Mouse (Mus musculus) limb, embryonic 12.5 days (tissue): ENCODE measurements around the gene Pxdn. TPM values are rescaled to one million over a fixed set of nuclear protein-coding genes. Genes with fewer than 3 reads are reported as not detected.

Source experiments
- ATAC-seq: fragments of 200-750 bp; cut with Nextera tagmentation; 2 replicates; pipeline ENCODE4 v1.8.0; 2017; ENCODE audit warnings: low read depth, moderate TSS enrichment; ENCODE audit not compliant: insufficient number of reproducible peaks, insufficient read depth, low FRiP score, low TSS enrichment
- H3K27ac ChIP-seq: fragments of 300-500 bp; sonication (generic); 2 replicates; pipeline ENCODE4 v1.5.1; 2016; ENCODE audit warnings: mild to moderate bottlenecking, moderate library complexity
- H3K27me3 ChIP-seq: fragments of 300-500 bp; sonication (generic); 2 replicates; pipeline ENCODE4 v1.6.1; 2016; ENCODE audit warnings: mild to moderate bottlenecking, moderate library complexity
- H3K36me3 ChIP-seq: fragments of 300-500 bp; sonication (generic); 2 replicates; pipeline ENCODE4 v1.6.1; 2016; ENCODE audit warnings: mild to moderate bottlenecking, moderate library complexity
- H3K4me1 ChIP-seq: fragments of 300-500 bp; sonication (generic); replicated peaks from 2 replicates; pipeline ENCODE4 v1.6.1; 2016
- H3K4me2 ChIP-seq: fragments of 300-500 bp; sonication (generic); 2 replicates; pipeline ENCODE4 v1.6.1; 2016; ENCODE audit warnings: mild to moderate bottlenecking, moderate library complexity
- H3K4me3 ChIP-seq: fragments of 300-500 bp; sonication (generic); replicated peaks from 2 replicates; pipeline ENCODE4 v1.5.1; 2016; ENCODE audit warnings: mild to moderate bottlenecking
- H3K9ac ChIP-seq: fragments of 300-500 bp; sonication (generic); replicated peaks from 2 replicates; pipeline ENCODE4 v1.6.1; 2016; ENCODE audit warnings: mild to moderate bottlenecking, moderate library complexity
- H3K9me3 ChIP-seq: fragments of 300-500 bp; sonication (generic); 2 replicates; pipeline ENCODE4 v1.6.1; 2016; ENCODE audit warnings: mild to moderate bottlenecking, moderate library complexity
- WGBS: fragments of 180-500 bp; shearing (Covaris S2); methylation state at CpG from one replicate; pipeline ENCODE4 v1.1.7; 2016; 5-methylcytosine and 5-hydroxymethylcytosine counted together
- polyA plus RNA-seq: library from polyadenylated mRNA; unstranded; fragments of >200 nt; fragmentation: Nextera tagmentation; extraction: Ambion mirVana; gene quantifications from 2 replicates; pipeline ENCODE4 v1.2.1, GENCODE M21; 2016

The Pxdn gene
- polyA plus RNA-seq, 1 experiment from 2014 or later, result 147 TPM

DNA sequence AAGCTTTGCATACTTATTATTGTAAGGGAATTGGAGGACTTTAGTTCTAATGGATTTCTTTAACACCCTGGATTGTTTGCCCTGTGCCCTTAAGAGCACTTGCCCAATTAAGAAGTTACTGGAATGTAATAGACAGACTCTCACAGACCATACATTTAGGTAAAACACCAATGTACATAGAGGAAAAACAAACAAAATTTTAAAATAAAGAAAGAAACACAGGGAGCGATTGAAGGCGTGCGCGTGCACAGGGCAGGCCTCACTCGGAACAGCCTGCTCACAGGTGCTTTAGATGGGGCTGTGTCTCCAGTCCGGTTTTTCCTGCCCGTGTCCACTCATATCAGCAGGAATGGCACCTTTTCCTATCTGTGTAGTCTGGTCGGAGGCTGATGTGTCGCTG, 45.8 kb downstream of the Pxdn start:
- Histone ChIP-seq H3K36me3 (peaks cover 99% of the 10 kb centered on the region), H3K4me2 (no peak overlapping the region), H3K9ac (no peak overlapping the region), H3K4me3 (no peak overlapping the region), H3K4me1 (peaks cover 9% of the 10 kb centered on the region; the same call in 1 of the 2 replicates), H3K9me3 (no peaks in the 10 kb centered on the region), H3K27ac (no peak overlapping the region), H3K27me3 (no peaks in the 10 kb centered on the region)
- ATAC-seq, result no peak
- 96% methylated on average over 9 of the region's 9 CpGs for WGBS

DNA sequence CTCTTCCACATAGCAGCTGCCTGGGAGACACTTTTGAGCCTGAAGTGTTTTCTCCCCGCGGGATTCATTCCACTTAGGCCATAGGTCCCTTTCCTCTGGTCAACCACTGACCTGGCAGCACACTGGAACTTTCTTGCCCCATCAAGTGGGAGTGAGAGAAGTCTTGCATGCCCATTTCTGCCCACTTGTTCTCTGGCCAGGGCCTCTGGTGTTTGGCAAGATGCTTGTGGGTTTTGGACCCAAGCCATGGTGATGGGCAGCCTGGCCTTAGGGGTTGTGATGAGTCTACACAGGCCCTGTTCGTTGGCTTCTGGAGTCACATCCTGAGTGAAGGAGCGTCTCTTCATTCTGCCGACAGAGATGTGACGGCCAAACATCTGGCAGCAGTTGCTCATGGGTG, 47.7 kb downstream of the Pxdn start:
- no peak for ATAC-seq
- 83% methylated on average over 6 of the region's 6 CpGs for WGBS
- H3K27me3 ChIP-seq, result no peaks in the 10 kb centered on the region
- no peak overlapping the region for H3K4me2 ChIP-seq
- H3K4me1 ChIP-seq, result peaks cover 7% of the 10 kb centered on the region; the same call in 1 of the 2 replicates
- H3K4me3 ChIP-seq, result no peak overlapping the region
- no peaks in the 10 kb centered on the region for H3K9me3 ChIP-seq
- peaks cover 96% of the 10 kb centered on the region for H3K36me3 ChIP-seq
- H3K9ac ChIP-seq, result no peak overlapping the region
- H3K27ac ChIP-seq, result no peak overlapping the region

DNA sequence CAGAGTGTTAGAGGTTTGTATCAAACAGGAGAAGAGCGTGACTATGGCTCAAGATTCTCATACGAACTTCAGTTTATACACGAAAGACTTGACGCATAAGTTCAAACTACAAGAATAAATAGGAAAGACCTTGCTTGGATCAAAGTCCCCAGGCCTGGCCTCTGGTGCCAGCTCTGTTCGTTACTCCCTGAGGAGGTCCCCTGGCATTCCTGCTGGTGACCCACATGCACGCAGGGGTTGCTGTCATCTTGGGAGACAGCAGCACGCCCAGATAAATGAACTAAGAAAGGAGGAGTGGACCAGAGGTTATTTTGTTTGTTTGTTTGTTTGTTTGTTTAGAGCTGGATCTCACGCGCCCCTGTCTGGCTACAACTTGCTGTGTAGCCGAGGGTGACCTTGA, 48.8 kb downstream of the Pxdn start:
- Histone ChIP-seq H3K4me2 (no peak overlapping the region), H3K36me3 (peaks cover 96% of the 10 kb centered on the region), H3K27me3 (no peaks in the 10 kb centered on the region), H3K27ac (no peak overlapping the region), H3K4me3 (no peak overlapping the region), H3K4me1 (peaks cover 6% of the 10 kb centered on the region; the same call in 1 of the 2 replicates), H3K9me3 (no peaks in the 10 kb centered on the region), H3K9ac (no peak overlapping the region)
- no peak for ATAC-seq
- WGBS, result 91% methylated on average over 10 of the region's 10 CpGs

DNA sequence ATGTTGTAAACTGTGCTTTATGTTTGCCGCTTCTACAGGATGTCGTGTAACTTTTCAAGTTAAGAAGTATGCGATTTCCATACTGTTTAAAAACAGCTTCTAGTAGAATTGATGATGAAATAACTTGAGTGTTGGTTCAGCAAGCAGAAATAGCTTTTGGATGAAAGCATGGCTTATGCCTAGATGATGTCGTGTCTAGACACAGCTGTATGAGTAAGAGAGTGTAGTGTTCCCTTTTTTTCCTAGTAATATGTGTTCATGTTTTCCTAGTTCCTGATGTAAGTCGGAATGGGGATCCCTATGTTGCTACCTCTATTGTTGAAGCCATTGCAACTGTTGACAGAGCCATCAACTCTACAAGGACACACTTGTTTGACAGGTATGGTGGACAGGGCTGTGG, 61.5 kb downstream of the Pxdn start:
- Histone ChIP-seq H3K4me3 (no peak overlapping the region), H3K4me1 (no peaks in the 10 kb centered on the region), H3K27me3 (no peaks in the 10 kb centered on the region), H3K27ac (no peak overlapping the region), H3K9ac (no peak overlapping the region), H3K4me2 (no peak overlapping the region), H3K36me3 (peaks cover 98% of the 10 kb centered on the region), H3K9me3 (no peaks in the 10 kb centered on the region)
- WGBS, result 90% methylated on average over 5 of the region's 5 CpGs
- no peak for ATAC-seq

GRCm38 (mm10) chr12:30001951-30002350, 64.5 kb downstream of the Pxdn start:
- Histone ChIP-seq H3K4me3 (no peak overlapping the region), H3K9me3 (no peaks in the 10 kb centered on the region), H3K36me3 (peaks cover 94% of the 10 kb centered on the region), H3K27me3 (no peaks in the 10 kb centered on the region), H3K4me2 (no peak overlapping the region), H3K4me1 (no peaks in the 10 kb centered on the region), H3K9ac (no peak overlapping the region), H3K27ac (no peak overlapping the region)
- no peak for ATAC-seq
- 96% methylated on average over 16 of the region's 16 CpGs for WGBS

DNA sequence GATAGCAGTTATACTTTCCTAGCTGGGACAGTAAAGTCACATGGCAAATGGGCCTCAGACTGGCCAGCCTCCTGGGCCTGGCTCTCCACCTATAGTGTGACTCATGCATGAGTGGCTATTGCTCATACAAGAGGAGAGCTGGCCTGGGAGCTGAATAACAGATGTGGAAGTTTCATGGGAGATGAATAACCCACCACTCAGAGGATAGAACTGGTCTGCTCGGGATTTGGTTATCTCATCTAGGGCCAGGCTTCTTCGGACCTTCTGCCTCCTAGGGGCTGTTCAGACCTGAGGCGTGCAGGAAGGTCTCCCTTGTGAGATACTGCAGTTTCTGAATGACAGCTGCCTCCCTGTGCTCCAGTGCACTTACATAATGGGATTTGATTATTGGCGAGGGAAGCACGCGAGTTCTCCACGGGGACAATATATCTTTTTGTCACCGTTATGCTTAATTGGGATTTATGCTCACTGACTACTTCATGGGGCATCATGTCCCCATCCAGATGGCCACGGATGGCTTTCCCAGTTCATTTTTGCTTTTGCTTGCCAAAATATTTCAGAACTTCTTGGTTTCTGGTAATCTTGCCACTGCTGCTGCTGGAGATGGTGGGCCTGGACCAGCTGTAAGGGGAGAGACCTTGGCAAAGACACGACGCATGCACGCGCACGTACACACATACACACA, 66.4 kb downstream of the Pxdn start:
- 93% methylated on average over 14 of the region's 14 CpGs for WGBS
- no peaks in the 10 kb centered on the region for H3K9me3 ChIP-seq
- no peak overlapping the region for H3K27ac ChIP-seq
- H3K36me3 ChIP-seq, result peaks cover 94% of the 10 kb centered on the region
- no peak overlapping the region for H3K4me3 ChIP-seq
- no peak overlapping the region for H3K4me2 ChIP-seq
- ATAC-seq, result no peak
- H3K4me1 ChIP-seq, result no peaks in the 10 kb centered on the region
- no peaks in the 10 kb centered on the region for H3K27me3 ChIP-seq
- H3K9ac ChIP-seq, result no peak overlapping the region

DNA sequence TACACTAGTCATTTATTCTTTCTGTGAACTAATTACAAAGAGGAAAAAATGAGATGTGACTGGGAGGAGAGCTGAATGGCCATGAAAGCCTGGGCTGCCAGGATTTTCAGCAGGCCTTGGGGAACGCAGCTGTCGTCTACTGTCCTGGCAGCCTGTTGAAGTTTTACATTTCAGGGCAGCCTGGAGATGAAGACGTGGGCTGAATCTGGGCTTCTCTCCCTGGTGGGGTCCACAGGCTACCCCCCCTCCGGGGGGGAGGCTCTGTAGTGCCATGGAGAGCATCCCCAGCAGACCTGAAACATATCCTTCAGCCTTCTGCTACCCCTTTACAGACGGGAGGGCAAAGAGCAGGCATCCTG, 66.9 kb downstream of the Pxdn start:
- WGBS, result 88% methylated on average over 5 of the region's 5 CpGs
- no peaks in the 10 kb centered on the region for H3K9me3 ChIP-seq
- H3K4me2 ChIP-seq, result no peak overlapping the region
- H3K4me3 ChIP-seq, result no peak overlapping the region
- H3K36me3 ChIP-seq, result peaks cover 94% of the 10 kb centered on the region
- ATAC-seq, result no peak
- no peaks in the 10 kb centered on the region for H3K27me3 ChIP-seq
- no peaks in the 10 kb centered on the region for H3K4me1 ChIP-seq
- no peak overlapping the region for H3K27ac ChIP-seq
- no peak overlapping the region for H3K9ac ChIP-seq

GRCm38 (mm10) chr12:30006586-30006985, 69.2 kb downstream of the Pxdn start:
- WGBS, result 90% methylated on average over 9 of the region's 9 CpGs
- Histone ChIP-seq H3K36me3 (peaks cover 93% of the 10 kb centered on the region), H3K4me1 (no peaks in the 10 kb centered on the region), H3K9me3 (no peaks in the 10 kb centered on the region), H3K4me3 (no peak overlapping the region), H3K9ac (no peak overlapping the region), H3K27me3 (no peaks in the 10 kb centered on the region), H3K27ac (no peak overlapping the region), H3K4me2 (no peak overlapping the region)
- ATAC-seq, result no peak

- no peak for ATAC-seq
- WGBS, result 92% methylated on average over 5 of the region's 5 CpGs
- Histone ChIP-seq H3K9me3 (no peaks in the 10 kb centered on the region), H3K4me1 (no peaks in the 10 kb centered on the region), H3K27ac (no peak overlapping the region), H3K4me3 (no peak overlapping the region), H3K9ac (no peak overlapping the region), H3K27me3 (no peaks in the 10 kb centered on the region), H3K4me2 (no peak overlapping the region), H3K36me3 (peaks cover 93% of the 10 kb centered on the region)
Observed at GRCm38 (mm10) chr12:30008741-30009140, 71.3 kb downstream of the Pxdn start.

DNA sequence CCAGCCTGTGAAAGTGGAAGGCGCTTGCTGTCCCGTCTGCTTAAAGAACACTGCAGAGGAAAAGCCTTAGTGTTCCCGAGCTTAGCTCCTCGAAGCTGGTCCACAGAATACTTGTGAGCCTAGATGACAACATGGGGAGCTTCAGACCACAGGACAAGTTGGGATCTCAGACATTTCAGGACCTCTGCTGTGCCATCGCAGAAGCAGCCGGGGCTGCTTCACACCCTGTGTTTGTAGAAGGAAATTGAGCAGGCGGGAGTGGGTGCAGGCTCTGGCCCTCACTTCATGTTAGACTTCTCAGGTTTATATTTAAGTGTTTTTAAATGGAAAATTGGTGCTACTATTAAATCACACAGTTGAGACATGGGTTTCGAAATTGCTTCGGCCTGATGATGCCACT, 78.1 kb downstream of the Pxdn start:
- Histone ChIP-seq H3K4me2 (no peak overlapping the region), H3K4me1 (no peaks in the 10 kb centered on the region), H3K4me3 (no peak overlapping the region), H3K27me3 (no peaks in the 10 kb centered on the region), H3K27ac (no peak overlapping the region), H3K9ac (no peak overlapping the region), H3K36me3 (peaks cover 95% of the 10 kb centered on the region), H3K9me3 (no peaks in the 10 kb centered on the region)
- no peak for ATAC-seq
- 94% methylated on average over 9 of the region's 9 CpGs for WGBS

DNA sequence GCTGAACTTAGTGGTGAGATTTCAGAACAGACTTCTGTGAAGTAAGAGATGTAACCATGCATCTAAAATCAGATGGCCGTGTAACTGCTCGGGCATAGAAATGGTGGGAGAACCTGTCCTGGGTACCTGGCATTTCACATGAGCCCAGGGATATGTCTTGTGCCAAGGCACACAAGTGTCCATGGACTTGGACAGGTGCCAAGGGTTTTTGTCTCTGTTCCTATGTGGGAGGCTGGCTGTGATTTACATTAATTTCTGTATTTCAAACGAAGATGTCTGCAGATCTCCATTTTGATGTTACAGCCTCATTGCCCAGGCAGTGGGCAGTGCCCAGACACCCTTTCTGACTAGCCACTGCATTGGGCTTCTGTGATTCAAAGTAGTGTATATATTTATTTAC, 79.7 kb downstream of the Pxdn start:
- Histone ChIP-seq H3K27ac (no peak overlapping the region), H3K4me1 (no peaks in the 10 kb centered on the region), H3K9me3 (no peaks in the 10 kb centered on the region), H3K4me2 (no peak overlapping the region), H3K4me3 (no peak overlapping the region), H3K27me3 (no peaks in the 10 kb centered on the region), H3K36me3 (peaks cover 84% of the 10 kb centered on the region), H3K9ac (no peak overlapping the region)
- no peak for ATAC-seq
- WGBS, result 96% methylated on average over 3 of the region's 3 CpGs

- Histone ChIP-seq H3K27me3 (no peaks in the 10 kb centered on the region), H3K4me3 (no peak overlapping the region), H3K27ac (no peak overlapping the region), H3K4me2 (no peak overlapping the region), H3K36me3 (peaks cover 58% of the 10 kb centered on the region), H3K9me3 (no peaks in the 10 kb centered on the region), H3K4me1 (no peaks in the 10 kb centered on the region), H3K9ac (no peak overlapping the region)
- ATAC-seq, result no peak
Observed at GRCm38 (mm10) chr12:30020447-30020846, 83.0 kb downstream of the Pxdn start.
